Mouse (Mus musculus) T-helper 2 cell (primary cell): ENCODE data around the gene Mtmr12.

Source experiments
- in situ Hi-C: fragments of 300-600 bp; cut with MboI, MseI; formaldehyde crosslinking; loops from one replicate; pipeline ENCODE4 v1.15.1; 2025; ENCODE audit warnings: high pct_unique_total_duplicates

The Mtmr12 gene

DNA sequence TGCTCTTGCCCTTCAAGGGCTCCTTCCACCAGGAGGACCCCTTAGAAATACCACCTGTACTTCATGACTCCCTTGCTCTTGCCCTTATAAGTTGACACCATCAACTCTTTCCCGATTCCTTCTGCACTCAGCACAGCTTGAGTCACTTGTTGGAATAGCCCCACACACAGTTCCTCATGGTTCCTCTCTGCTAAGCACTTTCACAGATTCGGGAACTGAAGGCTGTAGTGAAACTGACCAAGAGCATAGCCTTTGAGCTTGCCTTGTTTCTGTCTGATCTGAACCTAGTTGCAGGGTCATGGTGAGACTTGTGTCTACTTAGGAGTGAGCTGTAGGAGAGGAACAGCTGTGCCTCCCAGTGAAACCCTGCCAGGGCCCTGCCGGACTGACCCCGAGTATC, 28.2 kb downstream of the Mtmr12 start:
- in situ Hi-C loops, result no loop called here

- in situ Hi-C loops, result no loop called here
Measured at GRCm38 (mm10) chr15:12235559-12235958, 30.7 kb downstream of the Mtmr12 start.

GRCm38 (mm10) chr15:12235983-12236382, 31.2 kb downstream of the Mtmr12 start:
- in situ Hi-C loops, result no loop called here

- in situ Hi-C loops, result no loop called here
Measured at GRCm38 (mm10) chr15:12236961-12237360, 32.1 kb downstream of the Mtmr12 start.

- in situ Hi-C loops, result no loop called here
Measured at GRCm38 (mm10) chr15:12237539-12237938, 32.7 kb downstream of the Mtmr12 start.

DNA sequence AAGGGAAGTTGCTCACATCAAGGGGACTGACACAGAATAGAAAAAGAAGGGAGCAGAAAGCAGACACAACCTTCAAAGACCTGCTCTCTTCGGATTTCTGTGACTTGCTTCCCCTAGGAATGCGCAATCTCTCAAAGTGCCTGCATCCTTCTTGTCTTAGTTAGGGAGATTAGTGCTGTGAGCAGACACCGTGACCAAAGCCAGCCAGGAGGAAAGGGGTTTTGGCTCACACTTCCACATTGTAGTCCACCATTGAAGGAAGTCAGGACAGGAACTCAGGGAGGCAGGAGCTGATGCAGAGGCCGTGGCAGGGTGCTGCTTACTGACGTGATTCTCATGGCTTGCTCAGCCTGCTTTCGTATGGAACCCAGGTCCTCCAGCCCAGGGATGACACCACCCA, 33.5 kb downstream of the Mtmr12 start:
- in situ Hi-C loops, result no loop called here

DNA sequence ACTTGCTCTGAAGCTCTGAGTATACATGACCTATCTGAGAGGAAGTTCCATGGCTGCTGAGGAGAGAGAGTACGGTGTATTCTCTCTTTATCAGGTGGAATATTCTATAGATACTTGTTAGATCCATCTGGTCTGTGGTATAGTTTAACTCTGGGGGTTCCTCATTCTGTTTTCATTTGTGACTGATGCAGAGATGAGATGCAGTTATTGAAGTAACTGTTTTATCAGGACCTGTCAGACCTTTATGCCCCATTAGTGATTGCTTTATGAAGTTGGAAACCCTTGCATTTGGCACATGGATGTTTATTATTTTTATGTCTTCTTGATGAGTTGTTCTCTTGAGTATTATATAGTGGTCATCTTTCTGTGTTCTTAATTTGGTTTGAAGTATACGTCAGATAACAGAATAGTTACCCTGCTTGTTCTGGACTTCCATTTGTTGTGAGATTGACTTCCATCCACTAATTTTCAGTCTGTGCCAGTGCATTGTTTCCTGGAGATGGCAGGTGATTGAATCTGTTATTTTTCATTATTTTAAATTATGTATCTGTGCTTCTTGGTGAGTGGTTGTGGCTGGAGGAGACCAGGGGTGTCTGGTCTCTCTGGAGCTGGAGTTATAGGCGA, 36.0 kb downstream of the Mtmr12 start:
- in situ Hi-C loops, result no loop called here

GRCm38 (mm10) chr15:12243792-12244191, 39.0 kb downstream of the Mtmr12 start:
- in situ Hi-C loops, result no loop called here

DNA sequence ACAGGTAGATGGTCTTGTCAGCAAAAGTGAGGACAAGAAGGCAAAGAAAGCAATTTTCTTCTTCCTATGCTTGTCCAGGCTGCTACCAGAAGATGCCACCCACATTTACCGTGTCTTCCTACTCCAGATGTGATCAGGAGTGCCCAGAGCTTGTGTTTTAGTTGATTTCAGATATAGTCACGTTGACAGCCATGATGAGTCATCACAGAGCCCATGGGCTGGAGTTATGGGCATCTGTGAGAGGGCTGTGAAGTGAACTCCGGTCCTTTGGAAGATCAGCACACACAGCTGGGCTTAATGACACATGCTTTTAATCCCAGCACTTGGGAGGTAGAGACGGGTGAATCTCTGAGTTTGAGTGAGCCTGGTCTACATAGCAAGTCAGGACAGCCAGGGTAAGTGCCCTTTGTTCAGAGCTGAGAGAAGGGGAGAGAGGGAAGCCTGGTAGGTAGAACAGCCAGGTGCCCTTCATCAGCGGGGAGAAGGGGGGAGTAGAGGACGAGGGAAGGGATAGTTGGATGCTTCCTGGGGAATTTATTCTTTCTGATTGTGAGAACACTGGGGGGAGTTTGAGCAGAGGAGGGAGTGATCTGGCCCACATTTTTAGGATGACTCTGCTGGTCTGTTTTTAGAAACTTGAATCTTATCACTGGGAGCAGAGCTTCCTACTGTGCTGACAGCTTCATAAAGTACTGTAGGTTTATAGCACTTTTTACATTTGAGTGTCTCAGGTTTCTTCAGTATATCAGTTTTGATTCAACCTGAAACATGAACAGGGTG, 40.9 kb downstream of the Mtmr12 start:
- in situ Hi-C loops, result no loop called here

DNA sequence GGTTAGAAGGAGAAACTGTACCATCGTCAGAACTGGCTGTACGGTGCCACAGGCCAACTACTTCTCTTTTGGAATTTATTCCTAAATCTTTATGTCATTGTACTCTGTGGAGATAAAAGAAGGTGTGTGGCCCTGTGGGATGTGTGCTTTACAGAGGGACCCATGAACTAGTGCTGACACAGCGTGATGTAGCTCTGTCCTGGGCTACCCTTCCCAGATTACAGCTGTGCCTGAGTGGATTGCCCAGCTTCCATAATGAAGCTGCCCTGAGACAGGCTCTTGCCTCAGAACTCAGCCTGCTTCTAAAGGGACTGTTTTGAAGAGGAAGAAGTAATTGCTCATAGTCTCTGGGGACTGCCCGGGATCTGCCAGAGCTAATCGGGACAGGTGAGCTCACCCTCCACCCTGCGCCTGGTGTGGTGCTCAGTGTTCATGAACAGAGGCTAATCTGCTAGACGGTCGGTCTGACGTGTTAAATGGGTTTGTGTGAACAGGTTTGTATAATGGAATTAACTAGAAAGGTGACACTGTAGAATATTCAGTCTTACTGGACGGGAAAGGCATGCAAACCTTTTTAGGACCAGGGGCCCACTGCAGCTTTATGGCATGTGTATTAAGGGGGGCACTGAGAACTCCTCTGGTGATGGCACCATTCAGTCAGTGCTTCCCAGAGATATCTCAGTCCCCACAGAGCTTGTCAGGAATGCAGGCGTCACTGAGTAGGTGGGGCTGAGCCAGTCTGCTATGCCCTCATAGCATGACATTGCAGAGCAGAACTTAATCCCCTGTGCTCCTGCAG, 41.7 kb downstream of the Mtmr12 start:
- in situ Hi-C loops, result no loop called here

GRCm38 (mm10) chr15:12247159-12247603, 42.4 kb downstream of the Mtmr12 start:
- in situ Hi-C loops, result no loop called here

DNA sequence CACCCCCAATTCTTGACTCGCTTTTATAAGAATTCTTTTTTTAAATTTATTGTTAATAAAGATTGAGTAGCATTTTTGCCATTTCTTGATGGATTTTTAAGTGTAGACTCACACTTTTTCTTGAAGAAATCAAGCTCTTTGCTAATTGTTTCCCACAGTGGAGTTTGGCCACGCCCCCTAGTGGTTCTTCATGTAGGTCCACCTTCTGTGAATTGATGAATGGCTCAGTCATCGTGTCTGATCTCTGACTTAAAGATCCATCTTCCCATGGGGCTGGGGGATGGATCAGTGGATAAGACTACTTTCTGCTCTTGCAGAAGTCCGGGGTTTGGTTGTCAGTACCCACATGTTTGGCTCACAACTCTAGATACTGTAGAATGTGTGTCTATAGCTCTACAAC, 43.5 kb downstream of the Mtmr12 start:
- in situ Hi-C loops, result no loop called here

- in situ Hi-C loops, result loop anchor here (5.0 to 25.0 kb wide), 2 partner anchors 78 to 1263 kb away; partner anchors contain the start of gene Amacr
Measured at GRCm38 (mm10) chr15:12250350-12250749, 45.5 kb downstream of the Mtmr12 start.

DNA sequence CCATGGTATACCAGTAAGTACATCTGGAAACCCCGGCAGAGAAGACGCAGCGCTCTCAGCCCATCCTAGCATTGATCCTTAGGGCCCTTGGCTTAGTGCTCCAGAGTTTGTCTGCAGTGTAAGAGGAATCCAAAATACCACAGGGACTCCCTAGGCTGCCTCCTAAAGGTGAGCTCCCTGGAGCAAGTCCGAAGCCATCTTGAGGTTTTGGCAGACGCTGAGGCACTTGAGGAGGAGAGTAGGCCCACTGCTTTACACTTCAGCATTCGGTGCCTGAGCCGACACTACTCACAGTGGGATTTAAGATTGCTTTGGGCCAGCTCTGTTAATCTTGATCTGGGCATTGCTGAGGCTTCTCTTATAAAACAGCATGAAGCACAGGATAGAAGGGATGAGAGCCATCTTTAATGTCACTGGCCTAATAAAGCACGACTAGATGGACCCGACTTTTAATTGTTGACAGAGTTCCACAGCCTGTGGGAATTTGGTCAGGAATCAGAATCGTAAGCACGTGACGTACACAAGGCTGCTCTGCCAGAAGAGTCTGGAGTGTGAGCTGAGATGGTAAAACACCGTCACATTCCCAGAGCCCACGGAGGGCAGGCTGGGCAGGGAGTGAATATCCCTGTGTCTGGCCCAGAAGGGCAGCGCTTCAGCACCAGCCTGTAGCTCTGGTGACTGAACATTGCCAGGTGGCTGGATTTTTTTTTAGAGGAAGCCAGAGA, 46.8 kb downstream of the Mtmr12 start:
- in situ Hi-C loops, result loop anchor here (5.0 to 25.0 kb wide), 2 partner anchors 79 to 1264 kb away; partner anchors contain the start of gene Amacr

GRCm38 (mm10) chr15:12252141-12252489, 47.3 kb downstream of the Mtmr12 start:
- in situ Hi-C loops, result loop anchor here (5.0 to 25.0 kb wide), 2 partner anchors 80 to 1265 kb away; partner anchors contain the start of gene Amacr

- in situ Hi-C loops, result loop anchor here (25.0 kb wide), 1 partner anchor 1271 kb away; the partner anchor contains the start of gene Amacr
Measured at GRCm38 (mm10) chr15:12257730-12258494, 53.1 kb downstream of the Mtmr12 start.

GRCm38 (mm10) chr15:12263056-12263455, 58.2 kb downstream of the Mtmr12 start:
- in situ Hi-C loops, result loop anchor here (25.0 kb wide), 1 partner anchor 1276 kb away; the partner anchor contains the start of gene Amacr

DNA sequence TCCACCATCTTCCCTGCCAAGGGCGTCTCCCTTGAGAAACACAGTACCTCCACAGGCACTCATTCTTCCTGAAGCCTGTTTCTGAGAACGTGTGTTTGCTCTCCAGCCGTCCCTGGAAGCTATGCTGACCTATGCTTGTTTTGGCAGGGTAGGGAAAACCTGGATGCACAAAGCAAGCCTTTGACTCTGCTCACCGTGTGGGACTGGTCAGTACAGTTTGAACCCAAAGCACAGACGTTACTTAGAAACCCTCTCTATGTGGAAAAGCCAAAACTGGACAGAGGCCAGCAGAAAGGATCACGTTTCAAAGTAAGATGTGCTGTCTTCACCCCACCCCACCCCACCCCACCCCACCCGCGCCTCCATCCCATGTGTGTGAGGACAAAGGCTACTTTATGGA, 61.6 kb downstream of the Mtmr12 start:
- in situ Hi-C loops, result loop anchor here (25.0 kb wide), 1 partner anchor 1279 kb away; the partner anchor contains the start of gene Amacr

GRCm38 (mm10) chr15:12268021-12268420, 63.2 kb downstream of the Mtmr12 start:
- in situ Hi-C loops, result loop anchor here (25.0 kb wide), 1 partner anchor 1281 kb away; the partner anchor contains the start of gene Amacr

DNA sequence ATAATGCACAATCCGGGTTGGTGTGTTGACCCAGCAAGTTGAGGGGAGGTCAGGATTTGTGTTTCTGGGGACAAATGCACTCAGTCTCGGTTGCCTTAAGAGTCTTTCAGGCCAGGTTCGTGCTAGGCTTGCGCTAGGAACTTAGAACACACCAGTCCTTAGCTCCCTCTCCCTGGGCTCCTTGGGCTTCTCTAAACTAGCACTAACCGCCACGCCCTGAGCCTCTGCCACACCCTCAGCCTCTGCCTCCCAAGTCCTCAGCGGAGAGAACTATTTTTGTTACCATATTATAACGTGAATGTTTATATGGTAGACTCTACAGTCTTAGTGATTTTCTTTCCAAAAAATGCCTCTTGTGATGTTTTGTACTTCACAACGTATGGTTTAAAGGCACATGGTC, 66.5 kb downstream of the Mtmr12 start:
- in situ Hi-C loops, result loop anchor here (25.0 kb wide), 1 partner anchor 1284 kb away; the partner anchor contains the start of gene Amacr
